Mouse (Mus musculus): ENCODE results near the gene Gemin7. TPM values are rescaled to one million over a fixed set of nuclear protein-coding genes. Genes with fewer than 3 reads are reported as not detected.
"Not testable (repeated sequence)": the region's sequence is repeated elsewhere in the genome, so short reads cannot be mapped to it uniquely, and the experiment has no call there.

Gemin7 gene
- polyA plus RNA-seq, 1 experiment: 136 TPM

GRCm38 (mm10) chr7:19615036-19615577 is 37.7 kb upstream of the Gemin7 start:
- no peaks in the 10 kb centered on the region for H3K79me3 ChIP-seq (ENCODE audit: low read depth)
- H3K4me3 ChIP-seq (ENCODE audit: insufficient read depth, poor library complexity, severe bottlenecking): no peak overlapping the region
- H3K36me3 ChIP-seq (ENCODE audit: control insufficient read depth, insufficient read depth): peaks cover 2% of the 10 kb centered on the region
- no peak overlapping the region for H3ac ChIP-seq (ENCODE audit: control insufficient read depth, insufficient read length, low read depth)
- TF ChIP-seq USF1 (IDR thresholded peaks at IDR 0.05; ENCODE audit: low read depth) (no peak), MAX (IDR thresholded peaks at IDR 0.05) (no peak), MYOG (IDR thresholded peaks at IDR 0.05; ENCODE audit: control insufficient read depth, extremely low read depth, insufficient read length) (no peak), CEBPB (IDR thresholded peaks at IDR 0.05; ENCODE audit: low read depth) (no peak), FOSL1 (IDR thresholded peaks at IDR 0.05; ENCODE audit: insufficient read depth, low read length, poor library complexity, severe bottlenecking) (no peak), MYOD1 (IDR thresholded peaks at IDR 0.05; ENCODE audit: control insufficient read depth, insufficient read length, low read depth) (no peak)
- H3K27me3 ChIP-seq (ENCODE audit: control insufficient read depth, insufficient read depth, insufficient read length): no peaks in the 10 kb centered on the region
- H3K79me2 ChIP-seq (ENCODE audit: control insufficient read depth, insufficient read depth): no peaks in the 10 kb centered on the region

DNA sequence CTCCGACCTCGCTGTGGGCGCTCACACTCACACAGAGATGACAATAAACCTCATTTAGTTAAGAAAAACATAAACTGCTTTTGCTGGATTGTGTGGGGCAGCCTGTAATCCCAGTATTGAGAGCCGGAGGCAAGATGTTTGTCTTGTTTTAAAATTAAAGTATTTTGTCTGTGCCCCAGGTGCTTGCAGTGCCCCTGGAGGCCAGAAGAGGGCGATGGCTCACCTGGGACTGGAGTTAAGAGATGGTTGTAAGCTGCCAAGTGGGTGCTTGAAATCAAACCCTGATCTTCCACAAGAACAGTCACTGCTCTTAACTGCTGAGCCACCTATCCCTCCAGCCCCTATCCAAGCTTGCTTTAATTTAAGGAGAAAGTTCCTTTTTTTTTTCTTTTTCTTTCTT is 33.6 kb upstream of the Gemin7 start:
- H3K27me3 ChIP-seq (ENCODE audit: control insufficient read depth, insufficient read depth, insufficient read length): no peaks in the 10 kb centered on the region
- TF ChIP-seq USF1 (IDR thresholded peaks at IDR 0.05; ENCODE audit: low read depth) (no peak), MYOD1 (IDR thresholded peaks at IDR 0.05; ENCODE audit: control insufficient read depth, insufficient read length, low read depth) (no peak), FOSL1 (IDR thresholded peaks at IDR 0.05; ENCODE audit: insufficient read depth, low read length, poor library complexity, severe bottlenecking) (no peak), CEBPB (IDR thresholded peaks at IDR 0.05; ENCODE audit: low read depth) (no peak), MAX (IDR thresholded peaks at IDR 0.05) (no peak), CTCF (IDR thresholded peaks at IDR 0.05; ENCODE audit: control insufficient read depth, insufficient read depth, insufficient read length) (no peak), MYOG (IDR thresholded peaks at IDR 0.05; ENCODE audit: control insufficient read depth, extremely low read depth, insufficient read length) (no peak)
- H3K4me3 ChIP-seq (ENCODE audit: insufficient read depth, poor library complexity, severe bottlenecking): no peak overlapping the region
- peaks cover 2% of the 10 kb centered on the region for H3K36me3 ChIP-seq (ENCODE audit: control insufficient read depth, insufficient read depth)
- no peaks in the 10 kb centered on the region for H3K79me3 ChIP-seq (ENCODE audit: low read depth)
- H3ac ChIP-seq (ENCODE audit: control insufficient read depth, insufficient read length, low read depth): no peak overlapping the region
- H3K79me2 ChIP-seq (ENCODE audit: control insufficient read depth, insufficient read depth): no peaks in the 10 kb centered on the region

GRCm38 (mm10) chr7:19609641-19610332 is 32.4 kb upstream of the Gemin7 start:
- H3K79me2 ChIP-seq (ENCODE audit: control insufficient read depth, insufficient read depth): no peaks in the 10 kb centered on the region
- peaks cover 2% of the 10 kb centered on the region for H3K36me3 ChIP-seq (ENCODE audit: control insufficient read depth, insufficient read depth)
- no peak overlapping the region for H3ac ChIP-seq (ENCODE audit: control insufficient read depth, insufficient read length, low read depth)
- H3K79me3 ChIP-seq (ENCODE audit: low read depth): no peaks in the 10 kb centered on the region
- no peak for TF ChIP-seq FOSL1 (IDR thresholded peaks at IDR 0.05; ENCODE audit: insufficient read depth, low read length, poor library complexity, severe bottlenecking)
- no peak overlapping the region for H3K4me3 ChIP-seq (ENCODE audit: insufficient read depth, poor library complexity, severe bottlenecking)
- H3K27me3 ChIP-seq (ENCODE audit: control insufficient read depth, insufficient read depth, insufficient read length): no peaks in the 10 kb centered on the region

- H3K79me2 ChIP-seq (ENCODE audit: control insufficient read depth, insufficient read depth): peaks cover 19% of the 10 kb centered on the region
- no peak overlapping the region for H3K4me3 ChIP-seq (ENCODE audit: insufficient read depth, poor library complexity, severe bottlenecking)
- no peak overlapping the region for H3ac ChIP-seq (ENCODE audit: control insufficient read depth, insufficient read length, low read depth)
- no peaks in the 10 kb centered on the region for H3K27me3 ChIP-seq (ENCODE audit: control insufficient read depth, insufficient read depth, insufficient read length)
- no peak for TF ChIP-seq MYOD1 (IDR thresholded peaks at IDR 0.05; ENCODE audit: control insufficient read depth, insufficient read length, low read depth)
- no peak for TF ChIP-seq USF1 (IDR thresholded peaks at IDR 0.05; ENCODE audit: low read depth)
- TF ChIP-seq CEBPB (IDR thresholded peaks at IDR 0.05; ENCODE audit: low read depth): no peak
- TF ChIP-seq MAX (IDR thresholded peaks at IDR 0.05): no peak
- TF ChIP-seq MYOG (IDR thresholded peaks at IDR 0.05; ENCODE audit: control insufficient read depth, extremely low read depth, insufficient read length): no peak
- TF ChIP-seq FOSL1 (IDR thresholded peaks at IDR 0.05; ENCODE audit: insufficient read depth, low read length, poor library complexity, severe bottlenecking): no peak
- no peak for TF ChIP-seq CTCF (IDR thresholded peaks at IDR 0.05; ENCODE audit: control insufficient read depth, insufficient read depth, insufficient read length)
- H3K79me3 ChIP-seq (ENCODE audit: low read depth): peaks cover 16% of the 10 kb centered on the region
- peaks cover 5% of the 10 kb centered on the region for H3K36me3 ChIP-seq (ENCODE audit: control insufficient read depth, insufficient read depth)
These were observed 29.9 kb upstream of the Gemin7 start for GRCm38 (mm10) chr7:19607291-19607690.

- Histone ChIP-seq H3K79me3 (ENCODE audit: low read depth) (peaks cover 21% of the 10 kb centered on the region), H3K79me2 (ENCODE audit: control insufficient read depth, insufficient read depth) (peaks cover 36% of the 10 kb centered on the region)
- H3K4me3 ChIP-seq (ENCODE audit: insufficient read depth, poor library complexity, severe bottlenecking); H3ac ChIP-seq (ENCODE audit: control insufficient read depth, insufficient read length, low read depth); H3K36me3 ChIP-seq (ENCODE audit: control insufficient read depth, insufficient read depth); H3K27me3 ChIP-seq (ENCODE audit: control insufficient read depth, insufficient read depth, insufficient read length): not testable (repeated sequence)
These were observed 27.3 kb upstream of the Gemin7 start for GRCm38 (mm10) chr7:19604606-19605214.

Data from C2C12 (cell line).